Mouse (Mus musculus): Measurements from ENCODE around the gene Ubl7.

DNA sequence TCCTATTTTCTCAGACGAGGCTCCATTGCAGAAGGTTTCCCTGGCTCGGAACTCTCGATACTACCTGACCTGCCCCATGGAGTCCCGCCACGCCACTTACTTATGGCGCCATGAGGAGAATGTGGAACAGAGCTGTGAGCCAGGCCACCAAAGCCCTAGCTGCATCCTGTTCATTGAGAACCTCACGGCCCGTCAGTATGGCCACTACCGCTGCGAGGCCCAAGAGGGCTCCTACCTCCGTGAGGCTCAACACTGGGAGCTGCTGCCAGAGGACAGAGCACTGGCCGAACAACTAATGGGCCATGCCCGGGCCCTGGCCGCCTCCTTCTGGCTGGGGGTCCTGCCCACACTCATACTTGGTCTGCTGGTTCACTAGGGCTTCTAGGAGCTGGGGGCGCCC is 50.4 kb downstream of the Ubl7 start:
- TF ChIP-seq CTCF (IDR thresholded peaks at IDR 0.05; ENCODE audit: low read depth, low read length) (no peak), POLR2A (IDR thresholded peaks at IDR 0.05; ENCODE audit: borderline replicate concordance, low read depth, low read length) (no peak)
